Mouse (Mus musculus) ES-E14 (cell line): ENCODE measurements around the gene Btk. TPM values are rescaled to one million over a fixed set of nuclear protein-coding genes. Genes with fewer than 3 reads are reported as not detected.

ENCODE experiments used
- DNase-seq: peaks from one replicate; pipeline ENCODE4 v3.0.0-alpha.2; 2013; ENCODE audit warnings: low read depth, low spot score
- H3K27ac ChIP-seq: 2 replicates; pipeline ENCODE4 v1.5.1; 2012; ENCODE audit warnings: low read depth, mild to moderate bottlenecking, low read length, moderate library complexity, mixed read lengths; ENCODE audit not compliant: poor library complexity, insufficient read depth, severe bottlenecking
- H3K36me3 ChIP-seq: 2 replicates; pipeline ENCODE4 v1.6.1; 2012; ENCODE audit warnings: mild to moderate bottlenecking, low read length, moderate library complexity, mixed read lengths; ENCODE audit not compliant: control insufficient read depth, poor library complexity, insufficient read depth, severe bottlenecking
- H3K4me1 ChIP-seq, 2 experiments: fragments of 150-350 bp in 1 of 2; sonication (generic) in 1 of 2; 2 replicates each; pipeline ENCODE4 v1.6.1; 2012; ENCODE audit warnings: low read length in 2 of 2, mild to moderate bottlenecking in 1 of 2, mixed read lengths in 1 of 2; ENCODE audit not compliant: control insufficient read depth in 2 of 2, insufficient read depth in 2 of 2, poor library complexity in 1 of 2
- H3K4me3 ChIP-seq, 2 experiments: fragments of 150-350 bp in 1 of 2; sonication (generic) in 1 of 2; 2 replicates each; pipeline ENCODE4 v1.5.1; 2012; ENCODE audit warnings: low read length in 2 of 2, low read depth in 1 of 2, mild to moderate bottlenecking in 1 of 2, mixed read lengths in 1 of 2; ENCODE audit not compliant: insufficient read depth in 1 of 2, poor library complexity in 1 of 2, severe bottlenecking in 1 of 2
- H3K9ac ChIP-seq: 2 replicates; pipeline ENCODE4 v1.6.1; 2012; ENCODE audit warnings: low read depth, mild to moderate bottlenecking, low read length, mixed read lengths; ENCODE audit not compliant: poor library complexity, insufficient read depth, severe bottlenecking
- H3K9me3 ChIP-seq: fragments of 150-350 bp; sonication (generic); 2 replicates; pipeline ENCODE4 v1.6.1; 2012; ENCODE audit warnings: low read depth, mild to moderate bottlenecking, low read length; ENCODE audit not compliant: control insufficient read depth, insufficient read depth
- CHD2 ChIP-seq: IDR thresholded peaks from 2 replicates; pipeline ENCODE4 v1.6.1; 2014; ENCODE audit warnings: mild to moderate bottlenecking, low read depth, low read length, inconsistent platforms
- HCFC1 ChIP-seq: IDR thresholded peaks from 2 replicates; pipeline ENCODE4 v1.6.1; 2012; ENCODE audit warnings: low read length, inconsistent platforms, borderline replicate concordance; ENCODE audit not compliant: insufficient read depth
- MAFK ChIP-seq: IDR thresholded peaks from 2 replicates; pipeline ENCODE4 v1.6.1; 2014; ENCODE audit warnings: mild to moderate bottlenecking, low read depth, low read length, inconsistent platforms; ENCODE audit not compliant: insufficient read depth
- ZC3H11A ChIP-seq: IDR thresholded peaks from 2 replicates; pipeline ENCODE4 v1.6.1; 2012; ENCODE audit warnings: low read depth, mild to moderate bottlenecking, inconsistent platforms, low read length, borderline replicate concordance
- ZNF384 ChIP-seq: IDR thresholded peaks from 2 replicates; pipeline ENCODE4 v1.6.1; 2012; ENCODE audit warnings: low read depth, low read length, inconsistent platforms
- in situ Hi-C, 2 experiments: fragments of 600-800 bp; cut with MboI; formaldehyde crosslinking; loops; one replicate each; pipeline ENCODE4 v1.15.1; 2025; ENCODE audit warnings: low sequenced_read_pairs in 2 of 2, inconsistent platforms in 1 of 2; ENCODE audit not compliant: unreplicated experiment in 2 of 2
- total RNA-seq: library from RNA; depleted of rRNA; stranded (reverse); fragments of 300-350 nt; gene quantifications from 2 replicates; pipeline ENCODE4 v1.2.3, GENCODE M21; 2012

Btk gene
- total RNA-seq, 1 experiment, result 0.31 TPM

DNA sequence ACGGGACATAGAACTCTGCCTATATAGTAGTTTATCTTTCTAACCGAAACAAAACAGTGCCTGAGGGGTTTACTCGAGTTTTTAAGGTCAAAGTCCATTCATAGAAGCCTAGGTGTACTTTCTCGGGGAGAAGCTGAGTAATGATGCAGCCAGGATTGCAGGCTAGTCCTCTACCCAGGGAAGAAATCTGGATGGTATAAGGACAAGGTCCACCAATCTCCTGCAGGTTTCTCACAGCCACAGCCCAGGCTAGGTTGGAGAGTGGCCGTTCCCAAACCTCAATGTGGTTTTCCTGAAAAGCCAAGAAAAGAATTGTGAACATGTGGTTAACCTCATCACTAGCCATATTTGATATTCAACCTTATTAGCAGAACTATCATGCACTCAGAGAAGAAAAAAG, 6.5 kb upstream of the Btk start:
- H3K4me1 ChIP-seq, result no peaks in the 10 kb centered on the region
- H3K36me3 ChIP-seq, result peaks cover 12% of the 10 kb centered on the region
- H3K9ac ChIP-seq, result no peak overlapping the region
- TF ChIP-seq ZNF384, result no peak
- no peak for TF ChIP-seq CHD2
- no peak for TF ChIP-seq MAFK
- no peak for TF ChIP-seq ZC3H11A
- no peak for TF ChIP-seq HCFC1
- no peak overlapping the region for H3K4me3 ChIP-seq
- no peaks in the 10 kb centered on the region for H3K9me3 ChIP-seq
- DNase-seq, result no peak
- in situ Hi-C loops, result no loop called here
- H3K27ac ChIP-seq, result no peak overlapping the region

DNA sequence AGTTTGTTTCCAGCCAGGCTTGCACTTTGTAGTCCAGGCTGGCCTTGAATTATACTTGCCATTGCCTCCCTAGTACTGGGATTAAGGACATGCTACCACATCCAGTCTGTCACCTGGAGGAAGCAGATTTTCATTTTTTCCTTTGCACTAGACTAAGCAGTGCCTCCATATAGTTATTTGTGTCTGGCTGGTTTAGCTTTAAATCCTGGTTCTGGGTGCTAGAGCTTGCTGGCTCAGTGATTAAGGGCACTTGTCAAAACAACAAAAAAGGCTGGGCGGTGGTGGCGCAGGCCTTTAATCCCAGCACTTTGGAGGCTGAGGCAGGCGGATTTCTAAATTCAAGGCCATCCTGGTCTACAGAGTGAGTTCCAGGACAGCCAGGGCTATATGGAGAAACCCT, 5.6 kb upstream of the Btk start:
- DNase-seq, result no peak
- TF ChIP-seq ZNF384, result no peak
- TF ChIP-seq MAFK, result no peak
- no peak for TF ChIP-seq HCFC1
- TF ChIP-seq CHD2, result no peak
- no peak for TF ChIP-seq ZC3H11A

DNA sequence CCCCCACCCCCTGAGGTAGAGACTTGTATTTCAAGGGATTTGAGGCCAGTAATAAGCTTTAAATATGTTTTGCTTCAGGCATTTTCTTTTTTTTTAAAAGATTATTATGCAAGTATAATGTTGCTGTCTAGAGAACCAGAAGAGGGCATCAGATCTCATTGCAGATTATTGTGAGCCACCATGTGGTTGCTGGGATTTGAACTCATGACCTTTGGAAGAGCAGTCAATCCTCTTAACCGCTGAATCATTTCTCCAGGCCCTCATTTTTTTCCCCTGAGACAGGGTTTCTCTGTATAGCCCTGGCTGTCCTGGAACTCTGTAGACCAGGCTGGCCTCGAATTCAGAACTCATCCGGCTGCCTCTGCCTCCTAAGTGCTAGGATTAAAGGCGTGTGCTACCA, 4.9 kb upstream of the Btk start:
- Histone ChIP-seq H3K9ac (peak overlapping the region; percentile 50; the same call in 1 of the 2 replicates), H3K4me3 (peak overlapping the region in 1 of 2 experiments; percentile 25; a peak in 1 of 4 replicates), H3K9me3 (no peaks in the 10 kb centered on the region), H3K36me3 (peaks cover 12% of the 10 kb centered on the region), H3K27ac (no peak overlapping the region; the same call in 1 of the 2 replicates), H3K4me1 (no peaks in the 10 kb centered on the region)
- TF ChIP-seq ZC3H11A (no peak), ZNF384 (no peak), MAFK (no peak), CHD2 (no peak), HCFC1 (no peak)
- DNase-seq, result no peak
- in situ Hi-C loops, result no loop called here

More for the DNA sequence above, 5.6 kb upstream of the Btk start:
- Histone ChIP-seq H3K36me3 (peaks cover 12% of the 10 kb centered on the region), H3K9me3 (no peaks in the 10 kb centered on the region), H3K4me1 (no peaks in the 10 kb centered on the region), H3K9ac (peak overlapping the region; percentile 50; the same call in 1 of the 2 replicates), H3K4me3 (peak overlapping the region in 1 of 2 experiments; percentile 12; a peak in 1 of 4 replicates), H3K27ac (no peak overlapping the region)
- in situ Hi-C loops, result no loop called here

DNA sequence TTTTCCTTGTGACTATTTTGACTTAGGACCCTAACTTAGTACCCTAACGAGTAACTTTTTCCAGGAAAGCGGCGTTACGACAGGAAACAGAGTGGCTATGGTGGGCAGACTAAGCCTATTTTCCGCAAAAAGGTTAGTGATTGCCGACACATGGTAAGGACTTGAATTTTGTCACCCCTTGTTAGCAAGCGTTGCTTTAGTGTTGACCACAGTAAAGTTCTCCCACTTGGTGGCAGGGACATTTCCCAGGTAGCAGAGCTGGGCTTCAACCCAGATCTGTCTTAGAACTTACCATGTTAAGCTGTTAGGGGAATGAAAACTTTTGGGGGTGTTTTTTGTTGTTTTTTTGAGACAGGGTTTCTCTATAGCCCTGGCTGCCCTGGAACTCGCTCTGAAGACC, 3.1 kb upstream of the Btk start:
- TF ChIP-seq HCFC1 (no peak), ZNF384 (no peak), ZC3H11A (no peak), CHD2 (no peak), MAFK (no peak)
- in situ Hi-C loops, result no loop called here

DNA sequence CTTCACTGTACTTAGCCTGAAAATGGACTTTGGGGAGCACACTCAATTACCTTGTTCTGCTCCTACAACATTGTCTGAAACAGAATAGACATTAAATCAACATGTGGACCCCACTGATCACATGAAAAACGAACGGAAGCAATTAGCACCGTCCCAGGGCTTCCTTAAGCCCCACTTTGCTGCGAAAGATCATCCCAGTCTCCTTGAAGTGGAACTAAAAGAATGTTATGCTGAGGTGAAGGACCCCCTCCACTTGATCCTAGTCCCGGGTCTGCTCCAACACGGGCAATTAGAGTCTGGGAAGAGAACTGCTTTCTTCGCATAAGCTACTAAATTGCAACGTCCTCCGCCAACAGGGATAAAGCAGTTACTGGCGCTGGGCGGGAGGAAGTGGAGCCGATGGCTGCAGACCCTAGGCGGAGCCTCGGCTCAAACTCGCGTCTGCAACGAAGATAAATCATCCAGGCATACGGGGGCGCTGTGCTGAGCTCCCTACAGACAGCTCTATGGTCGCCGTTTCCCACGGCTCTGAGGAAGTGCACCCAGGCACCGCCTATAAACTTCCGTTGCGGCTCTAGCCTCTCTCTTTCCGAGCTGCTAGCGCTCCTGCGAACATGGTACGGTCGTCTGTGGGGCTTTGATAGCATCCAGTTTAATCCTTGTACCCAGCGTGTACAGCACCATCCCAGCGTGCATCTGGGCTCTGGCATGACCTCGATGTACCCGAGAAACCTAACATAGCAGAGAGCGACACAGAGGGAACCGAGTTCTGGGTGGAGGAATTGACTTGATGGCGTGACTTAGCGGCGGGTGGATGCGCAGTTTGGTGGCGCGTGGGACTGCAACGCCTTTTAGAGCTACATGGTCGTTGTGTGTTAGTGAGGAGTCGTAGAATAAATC, 2.0 kb upstream of the Btk start, which contains the start of gene Rpl36a:
TSS of gene Rpl36a (plus strand) at position 552 of the 900 bp plus-strand sequence.
- in situ Hi-C loops, result no loop called here
- TF ChIP-seq HCFC1 (peak; percentile 54; the same call in 1 of the 2 replicates), CHD2 (no peak)
- peak; percentile 88 for DNase-seq
- H3K4me1 ChIP-seq, result no peaks in the 10 kb centered on the region
- H3K27ac ChIP-seq, result peak within 1 kb of the TSS; percentile 91
- H3K9ac ChIP-seq, result peak within 1 kb of the TSS; percentile 92
- H3K9me3 ChIP-seq, result no peaks in the 10 kb centered on the region
- H3K4me3 ChIP-seq, result peak within 1 kb of the TSS; percentile 66 to 88
- peaks cover 12% of the 10 kb centered on the region for H3K36me3 ChIP-seq

More for the DNA sequence above, 3.1 kb upstream of the Btk start:
- Histone ChIP-seq H3K4me3 (peak overlapping the region; percentile 65 to 88), H3K4me1 (no peaks in the 10 kb centered on the region), H3K27ac (peak overlapping the region; percentile 91; the same call in 1 of the 2 replicates), H3K9me3 (no peaks in the 10 kb centered on the region), H3K9ac (peak overlapping the region; percentile 92), H3K36me3 (peaks cover 12% of the 10 kb centered on the region)
- no peak for DNase-seq
